8 mouse cellular contexts compared by ENCODE assay signal in the genomic region with DNA sequence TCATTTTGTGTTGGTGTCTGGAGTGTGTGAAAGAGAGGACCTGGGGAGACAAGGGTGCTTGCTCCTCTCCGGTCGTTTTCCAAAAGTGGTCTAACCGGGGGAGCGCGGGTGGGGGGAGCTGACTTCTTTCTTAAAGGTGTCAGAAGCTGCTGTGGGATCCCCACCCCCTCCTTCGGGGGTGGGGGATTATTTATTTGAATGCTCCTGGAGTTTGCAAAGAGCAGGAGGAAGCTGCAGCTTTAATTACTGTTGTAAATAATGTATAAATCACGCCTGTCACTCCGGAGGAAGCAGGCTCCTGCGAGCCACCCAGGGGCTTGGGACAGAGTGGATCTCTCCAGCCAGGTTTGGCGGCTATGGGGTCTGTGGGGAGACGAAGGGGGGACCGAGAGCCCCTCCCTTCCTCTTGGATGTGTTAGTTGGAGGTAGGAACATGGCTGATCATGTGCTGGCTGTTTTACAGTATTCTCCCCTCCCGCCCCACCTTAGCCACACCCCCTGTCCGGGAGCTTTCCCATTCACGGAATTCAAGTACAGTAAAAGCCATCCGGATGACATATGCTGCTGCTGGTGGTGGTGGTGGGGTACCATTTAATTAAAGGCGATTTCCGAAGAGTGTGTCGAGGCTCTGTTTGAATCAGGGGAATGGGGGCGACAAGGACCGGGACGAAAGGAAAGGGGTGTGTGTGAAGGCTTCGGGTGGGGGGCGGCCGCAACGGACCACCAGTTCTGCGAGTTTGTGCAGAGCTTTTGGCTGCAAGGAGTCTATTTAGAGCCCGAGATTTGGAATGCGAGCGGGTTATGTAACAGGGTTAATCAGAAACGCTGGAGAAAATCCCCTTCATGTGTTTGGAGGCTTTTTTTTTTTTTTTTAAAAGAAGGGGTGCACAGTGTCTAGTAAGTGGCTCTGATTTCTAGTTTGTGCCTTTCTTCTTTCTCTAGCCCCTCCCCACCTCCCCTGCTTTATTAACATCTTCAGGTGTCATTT. TPM values are rescaled to one million over a fixed set of nuclear protein-coding genes. Genes with fewer than 3 reads are reported as not detected.
DNase-seq lines count a peak whose midpoint lies in the region; ATAC-seq and TF ChIP-seq lines count a peak whose summit lies in the region.

No protein-coding gene starts in this region.

- H3K27ac ChIP-seq in limb, embryonic 13.5 days: 0 out of 2 replicates have a peak overlapping the region, but pooled peaks have one; percentile 91
- H3K27ac ChIP-seq in midbrain, embryonic 15.5 days: peak overlapping the region; percentile 96
- H3K27ac ChIP-seq in testis, adult 2 months (ENCODE audit: control insufficient read depth, insufficient read depth, low read depth, low read length): peak overlapping the region; percentile 13; the same call in 1 of the 2 replicates

- peak overlapping the region; percentile 80 for H3K4me3 ChIP-seq in limb, embryonic 13.5 days
- H3K4me3 ChIP-seq in midbrain, embryonic 15.5 days: peak overlapping the region; percentile 73
- H3K4me3 ChIP-seq in testis, adult 2 months (ENCODE audit: control insufficient read depth, low read depth, low read length): peak overlapping the region; percentile 90

- no peak for TF ChIP-seq POLR2A in testis, adult 2 months (IDR thresholded peaks at IDR 0.05; ENCODE audit: control insufficient read depth, low read depth, low read length)

- peak; percentile 80 for DNase-seq in adrenal gland, adult 8-10 months
- DNase-seq in embryo, embryonic 11 days: peak; percentile 56
- peak; percentile 50 to 75 for DNase-seq in heart, adult 18-20 months
- DNase-seq in kidney, adult 11 months: peak; percentile 53
- DNase-seq in c-Kit-positive CD71-positive TER-119-positive erythroid progenitor cells, embryonic 14.5 days (ENCODE audit: low spot score): no peak

- H3K27me3 ChIP-seq in limb, embryonic 13.5 days: peaks cover 12% of the 10 kb centered on the region
- H3K27me3 ChIP-seq in midbrain, embryonic 15.5 days (replicated peaks): no peaks in the 10 kb centered on the region
- H3K27me3 ChIP-seq in testis, adult 2 months (ENCODE audit: control insufficient read depth, insufficient read depth, low read length): no peaks in the 10 kb centered on the region

- no peaks in the 10 kb centered on the region for H3K36me3 ChIP-seq in limb, embryonic 13.5 days
- H3K36me3 ChIP-seq in midbrain, embryonic 15.5 days (replicated peaks): no peaks in the 10 kb centered on the region
- no peaks in the 10 kb centered on the region for H3K36me3 ChIP-seq in testis, adult 2 months (ENCODE audit: control insufficient read depth, insufficient read depth, low read length)

- peak overlapping the region; percentile 94 for H3K4me2 ChIP-seq in limb, embryonic 13.5 days (replicated peaks)
- peak overlapping the region; percentile 96 for H3K4me2 ChIP-seq in midbrain, embryonic 15.5 days

- 2% methylated on average over 31 of the region's 31 CpGs for WGBS in limb, embryonic 13.5 days
- 2% methylated on average over 31 of the region's 31 CpGs for whole genome bisulfite sequencing in midbrain, embryonic 15.5 days

- peaks cover 23% of the 10 kb centered on the region for H3K4me1 ChIP-seq in limb, embryonic 13.5 days
- H3K4me1 ChIP-seq in midbrain, embryonic 15.5 days: peaks cover 32% of the 10 kb centered on the region
- peaks cover 9% of the 10 kb centered on the region for H3K4me1 ChIP-seq in testis, adult 2 months (ENCODE audit: control insufficient read depth, insufficient read depth, low read length)

- H3K9ac ChIP-seq in limb, embryonic 13.5 days: peak overlapping the region; percentile 85
- peak overlapping the region; percentile 68 for H3K9ac ChIP-seq in midbrain, embryonic 15.5 days

- no peaks in the 10 kb centered on the region for H3K9me3 ChIP-seq in limb, embryonic 13.5 days
- H3K9me3 ChIP-seq in midbrain, embryonic 15.5 days: no peaks in the 10 kb centered on the region

- peak; percentile 70 for ATAC-seq in limb, embryonic 13.5 days (ENCODE audit: low FRiP score, low read depth)
- ATAC-seq in midbrain, embryonic 15.5 days (replicated peaks): peak; percentile 28; the same call in 1 of the 2 replicates

- no peak for TF ChIP-seq CTCF in testis, adult 2 months (IDR thresholded peaks at IDR 0.05; ENCODE audit: control insufficient read depth, insufficient read depth, insufficient replicate concordance, low read depth, low read length)

RNA-seq across cellular contexts. Expression of a gene that starts 1.7 kb away (rescaled TPM):
- total RNA-seq in adrenal gland, adult 8-10 months (2022): 100 to 1,000 TPM in 3 of 4 experiments, 10 to 100 TPM in 1; 72.5 to 179 (median 108) TPM
- total RNA-seq in heart, adult 18-20 months (2021): 10 to 100 TPM; 24.2 to 26.3 TPM
- 9.6 and 9.8 TPM in 2 replicates for polyA plus RNA-seq in limb, embryonic 13.5 days (2015; fragmentation: Nextera tagmentation; extraction: Ambion mirVana)
- polyA plus RNA-seq in midbrain, embryonic 15.5 days (2015; fragmentation: Nextera tagmentation; extraction: Ambion mirVana): 33.7 and 43.9 TPM in 2 replicates
- polyA plus RNA-seq in testis, adult 2 months (2012; rRNA removed): 22.0 and 24.1 TPM in 2 replicates

Comparison
In these comparisons a context has a peak if more than half of its experiments do, and no peak if none do; other contexts are left out.
1. H3K27ac ChIP-seq: peak in every context shown above with its lines; median percentile 96 in midbrain, embryonic 15.5 days; 91 in limb, embryonic 13.5 days; 13 in testis, adult 2 months.